ENCODE assay signal across 8 mouse cellular contexts in genomic region chr16:3908537-3909111, GRCm38 (mm10). TPM values are rescaled to one million over a fixed set of nuclear protein-coding genes. Genes with fewer than 3 reads are reported as not detected.
DNase-seq lines count a peak whose midpoint lies in the region; ATAC-seq and TF ChIP-seq lines count a peak whose summit lies in the region.

1700037C18Rik (minus strand) TSS chr16:3908689.
Cluap1 (plus strand) TSS chr16:3908801.

- peak within 1 kb of the TSS; percentile 78 for H3K4me2 ChIP-seq in hindbrain, embryonic 14.5 days (replicated peaks)

- no peaks in the 10 kb centered on the region for H3K9me3 ChIP-seq in hindbrain, embryonic 14.5 days (ENCODE audit: control insufficient read depth, low read length)

- peaks cover 13% of the 10 kb centered on the region for H3K4me1 ChIP-seq in hindbrain, embryonic 14.5 days (replicated peaks; ENCODE audit: control insufficient read depth, insufficient read depth, low read length)

- under 1% methylated on average over 33 of the region's 33 CpGs for WGBS in hindbrain, embryonic 14.5 days

- CTCF ChIA-PET in Patski (lab: Charles Lee), result interaction anchor here (0.7 to 2.2 kb wide), 8 partner anchors 9 to 158 kb away, joined by 3 to 7 read pairs (median 3); partner anchors contain the start of gene Olfr15

- ATAC-seq in Patski, result peak; percentile 99
- peak; percentile 96 for ATAC-seq in hindbrain, embryonic 14.5 days (ENCODE audit: low FRiP score)

- peaks cover 51% of the 10 kb centered on the region for H3K36me3 ChIP-seq in hindbrain, embryonic 14.5 days (replicated peaks; ENCODE audit: control insufficient read depth, insufficient read depth)

- peak within 1 kb of the TSS; percentile 75 for H3K27ac ChIP-seq in hindbrain, embryonic 14.5 days

- POLR2A ChIA-PET in Patski (lab: Charles Lee), result interaction anchor here (1.1 kb wide), 1 partner anchor 9 kb away, joined by 3 read pairs; no protein-coding TSS in a partner anchor

- in situ Hi-C loops in Patski (cut with MboI; ENCODE audit: low pct_unique_long_range_greater_than_20kb), result loop anchor here (10.0 kb wide), 1 partner anchor 164 kb away; the partner anchor contains the start of gene Zfp263

- peak within 1 kb of the TSS; percentile 58 for H3K4me3 ChIP-seq in hindbrain, embryonic 14.5 days (replicated peaks; ENCODE audit: low read length)

- no peaks in the 10 kb centered on the region for H3K27me3 ChIP-seq in Patski
- no peaks in the 10 kb centered on the region for H3K27me3 ChIP-seq in hindbrain, embryonic 14.5 days (ENCODE audit: control insufficient read depth, insufficient read depth, low read length)

- DNase-seq in Patski (ENCODE audit: low read depth, low spot score), result peak; percentile 95
- peak; percentile 95 for DNase-seq in cerebellum, postnatal 14 days
- peak; percentile 91 for DNase-seq in frontal cortex, postnatal 14 days (ENCODE audit: low spot score in 2 of 2)
- DNase-seq in hindbrain, embryonic 14.5 days (ENCODE audit: low spot score), result peak; percentile 92
- DNase-seq in layer of hippocampus, postnatal 36 days, result peak; percentile 92 to 93
- peak; percentile 97 for DNase-seq in lung, postnatal 36 days
- peak; percentile 97 for DNase-seq in retina, postnatal 1 day
- DNase-seq in urinary bladder, adult 18-20 months (ENCODE audit: low spot score in 2 of 2), result peak; percentile 85 to 88

- peak within 1 kb of the TSS; percentile 71 for H3K9ac ChIP-seq in hindbrain, embryonic 14.5 days

- no peak for TF ChIP-seq CTCF in Patski (IDR thresholded peaks at IDR 0.05)

RNA-seq across cellular contexts. Expression of gene 1700037C18Rik, which starts in this region (rescaled TPM):
- 13.1 TPM for polyA plus RNA-seq in Patski (2021)
- polyA plus RNA-seq in hindbrain, embryonic 14.5 days (2014; fragmentation: Nextera tagmentation; extraction: Ambion mirVana), result 11.2 and 11.4 TPM in 2 replicates
- total RNA-seq in layer of hippocampus, postnatal 36 days (2021), result 1 to 10 TPM; 4.6 to 5.2 TPM

RNA-seq across cellular contexts. Expression of gene Cluap1, which starts in this region (rescaled TPM):
- 37.7 TPM for polyA plus RNA-seq in Patski (2021)
- 37.4 and 40.8 TPM in 2 replicates for polyA plus RNA-seq in hindbrain, embryonic 14.5 days (2014; fragmentation: Nextera tagmentation; extraction: Ambion mirVana)
- 10 to 100 TPM; 30.2 to 32.0 TPM for total RNA-seq in layer of hippocampus, postnatal 36 days (2021)

Comparison
In these comparisons a context has a peak if more than half of its experiments do, and no peak if none do; other contexts are left out.
1. Peak in every context shown above with its lines: DNase-seq, ATAC-seq, H3K4me3 ChIP-seq and H3K27ac ChIP-seq.